Mouse (Mus musculus) hindbrain, embryonic 12.5 days (tissue): ENCODE data around the gene Acot8. TPM values are rescaled to one million over a fixed set of nuclear protein-coding genes. Genes with fewer than 3 reads are reported as not detected.

Experiments
- ATAC-seq: fragments of 200-750 bp; cut with Nextera tagmentation; 2 replicates; pipeline ENCODE4 v1.8.0; 2017; ENCODE audit warnings: moderate TSS enrichment; ENCODE audit not compliant: low FRiP score
- H3K27ac ChIP-seq: fragments of 300-500 bp; sonication (generic); 2 replicates; pipeline ENCODE4 v1.5.1; 2016; ENCODE audit warnings: mild to moderate bottlenecking
- H3K27me3 ChIP-seq: fragments of 300-500 bp; sonication (generic); 2 replicates; pipeline ENCODE4 v1.6.1; 2016; ENCODE audit warnings: mild to moderate bottlenecking
- H3K36me3 ChIP-seq: fragments of 300-500 bp; sonication (generic); 2 replicates; pipeline ENCODE4 v1.6.1; 2016; ENCODE audit warnings: mild to moderate bottlenecking
- H3K4me1 ChIP-seq: fragments of 300-500 bp; sonication (generic); 2 replicates; pipeline ENCODE4 v1.6.1; 2016
- H3K4me2 ChIP-seq: fragments of 300-500 bp; sonication (generic); replicated peaks from 2 replicates; pipeline ENCODE4 v1.6.1; 2016; ENCODE audit warnings: mild to moderate bottlenecking
- H3K4me3 ChIP-seq: fragments of 300-500 bp; sonication (generic); 2 replicates; pipeline ENCODE4 v1.5.1; 2016; ENCODE audit warnings: mild to moderate bottlenecking
- H3K9ac ChIP-seq: fragments of 300-500 bp; sonication (generic); 2 replicates; pipeline ENCODE4 v1.6.1; 2016; ENCODE audit warnings: mild to moderate bottlenecking, moderate library complexity
- H3K9me3 ChIP-seq: fragments of 300-500 bp; sonication (generic); replicated peaks from 2 replicates; pipeline ENCODE4 v1.6.1; 2016; ENCODE audit warnings: mild to moderate bottlenecking
- WGBS: fragments of 180-500 bp; shearing (Covaris S2); methylation state at CpG from one replicate; pipeline ENCODE4 v1.1.7; 2016; 5-methylcytosine and 5-hydroxymethylcytosine counted together
- polyA plus RNA-seq: library from polyadenylated mRNA; unstranded; fragments of >200 nt; fragmentation: Nextera tagmentation; extraction: Ambion mirVana; gene quantifications from 2 replicates; pipeline ENCODE4 v1.2.1, GENCODE M21; 2016

Acot8 gene
- polyA plus RNA-seq, 1 experiment from 2014 or later: 17.0 TPM

- Histone ChIP-seq H3K9me3 (no peaks in the 10 kb centered on the region), H3K9ac (no peak overlapping the region), H3K27me3 (no peaks in the 10 kb centered on the region), H3K4me3 (no peak overlapping the region), H3K27ac (no peak overlapping the region), H3K4me2 (no peak overlapping the region), H3K4me1 (no peaks in the 10 kb centered on the region), H3K36me3 (peaks cover 92% of the 10 kb centered on the region)
- ATAC-seq: no peak
- 90% methylated on average over 4 of the region's 4 CpGs for WGBS
Measured at GRCm38 (mm10) chr2:164760059-164760833, 44.4 kb downstream of the Acot8 start.

- H3K9ac ChIP-seq: no peak overlapping the region
- H3K4me1 ChIP-seq: no peaks in the 10 kb centered on the region
- H3K27ac ChIP-seq: no peak overlapping the region
- H3K27me3 ChIP-seq: no peaks in the 10 kb centered on the region
- no peak overlapping the region for H3K4me3 ChIP-seq
- ATAC-seq: no peak
- no peaks in the 10 kb centered on the region for H3K9me3 ChIP-seq
- 71% methylated on average over 1 of the region's 1 CpGs for WGBS
- peaks cover 100% of the 10 kb centered on the region for H3K36me3 ChIP-seq
- no peak overlapping the region for H3K4me2 ChIP-seq
Measured at GRCm38 (mm10) chr2:164758692-164759091, 46.0 kb downstream of the Acot8 start.

- Histone ChIP-seq H3K4me1 (no peaks in the 10 kb centered on the region), H3K4me2 (no peak overlapping the region), H3K27ac (no peak overlapping the region), H3K9ac (no peak overlapping the region), H3K9me3 (no peaks in the 10 kb centered on the region), H3K4me3 (no peak overlapping the region), H3K36me3 (peaks cover 99% of the 10 kb centered on the region), H3K27me3 (no peaks in the 10 kb centered on the region)
- 90% methylated on average over 11 of the region's 11 CpGs for WGBS
- no peak for ATAC-seq
Measured at GRCm38 (mm10) chr2:164757841-164758240, 46.8 kb downstream of the Acot8 start.

GRCm38 (mm10) chr2:164754800-164755199, 49.9 kb downstream of the Acot8 start:
- no peak for ATAC-seq
- Histone ChIP-seq H3K4me1 (no peaks in the 10 kb centered on the region), H3K9ac (no peak overlapping the region), H3K4me2 (no peak overlapping the region), H3K36me3 (peaks cover 99% of the 10 kb centered on the region), H3K27me3 (no peaks in the 10 kb centered on the region), H3K9me3 (no peaks in the 10 kb centered on the region), H3K4me3 (no peak overlapping the region), H3K27ac (no peak overlapping the region)
- 89% methylated on average over 2 of the region's 2 CpGs for WGBS

DNA sequence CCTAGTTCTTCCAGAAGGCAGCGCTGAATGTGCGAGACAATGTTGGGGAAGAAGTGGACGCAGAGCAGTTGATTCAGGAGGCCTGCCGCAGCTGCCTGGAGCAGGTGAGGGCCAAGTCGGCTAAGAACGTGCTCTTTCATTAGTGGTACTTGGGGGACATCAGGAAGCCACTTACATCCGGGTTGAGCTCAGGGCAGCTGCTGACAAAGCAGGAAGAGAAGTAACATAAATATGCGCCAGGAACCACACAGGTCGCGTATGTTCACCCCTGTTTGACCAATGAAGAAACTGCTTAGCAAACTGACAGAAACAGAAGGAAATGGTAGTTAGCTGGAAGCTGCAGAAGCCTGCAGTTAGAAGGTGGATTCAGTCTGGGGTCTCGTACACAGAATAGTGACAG, 50.6 kb downstream of the Acot8 start:
- WGBS: 89% methylated on average over 11 of the region's 11 CpGs
- ATAC-seq: no peak
- no peaks in the 10 kb centered on the region for H3K9me3 ChIP-seq

GRCm38 (mm10) chr2:164752454-164752853, 52.2 kb downstream of the Acot8 start:
- WGBS: 80% methylated on average over 2 of the region's 2 CpGs
- Histone ChIP-seq H3K4me1 (peaks cover 7% of the 10 kb centered on the region), H3K4me2 (no peak overlapping the region), H3K9ac (no peak overlapping the region), H3K27me3 (no peaks in the 10 kb centered on the region), H3K27ac (no peak overlapping the region), H3K9me3 (no peaks in the 10 kb centered on the region), H3K4me3 (no peak overlapping the region), H3K36me3 (peaks cover 90% of the 10 kb centered on the region)
- ATAC-seq: no peak

More for the DNA sequence above, 50.6 kb downstream of the Acot8 start:
- Histone ChIP-seq H3K4me3 (no peak overlapping the region), H3K27me3 (no peaks in the 10 kb centered on the region), H3K9ac (no peak overlapping the region), H3K27ac (no peak overlapping the region), H3K4me1 (no peaks in the 10 kb centered on the region), H3K36me3 (peaks cover 92% of the 10 kb centered on the region), H3K4me2 (no peak overlapping the region)

- WGBS: 93% methylated on average over 6 of the region's 6 CpGs
- peaks cover 57% of the 10 kb centered on the region for H3K36me3 ChIP-seq
- no peak overlapping the region for H3K4me3 ChIP-seq
- H3K27ac ChIP-seq: no peak overlapping the region
- no peaks in the 10 kb centered on the region for H3K9me3 ChIP-seq
- H3K27me3 ChIP-seq: no peaks in the 10 kb centered on the region
- no peak overlapping the region for H3K9ac ChIP-seq
- H3K4me2 ChIP-seq: no peak overlapping the region
- H3K4me1 ChIP-seq: peaks cover 24% of the 10 kb centered on the region
- no peak for ATAC-seq
Measured at GRCm38 (mm10) chr2:164748991-164749390, 55.7 kb downstream of the Acot8 start.

DNA sequence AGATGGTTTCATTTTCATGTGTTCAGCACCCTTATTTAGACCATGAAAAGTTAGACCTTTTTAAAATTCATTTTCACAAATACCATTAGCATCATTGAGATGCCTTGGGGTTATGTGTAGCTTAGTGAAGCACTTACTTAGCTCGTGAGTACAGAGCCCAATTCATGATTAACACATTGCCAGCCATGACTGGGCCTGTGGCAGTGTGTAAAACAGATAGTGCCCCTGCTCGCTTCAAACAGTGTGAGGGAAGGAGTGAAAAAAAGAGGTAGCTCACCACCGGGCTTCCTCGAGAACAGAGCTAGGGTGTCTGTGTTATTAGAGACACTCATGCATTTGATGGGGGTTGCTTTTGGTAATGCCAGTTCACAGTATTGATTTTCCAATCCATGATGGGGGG, 56.5 kb downstream of the Acot8 start:
- peaks cover 49% of the 10 kb centered on the region for H3K36me3 ChIP-seq
- no peaks in the 10 kb centered on the region for H3K9me3 ChIP-seq
- H3K4me2 ChIP-seq: no peak overlapping the region
- H3K4me3 ChIP-seq: no peak overlapping the region
- H3K9ac ChIP-seq: no peak overlapping the region
- WGBS: 86% methylated on average over 4 of the region's 4 CpGs
- peaks cover 24% of the 10 kb centered on the region for H3K4me1 ChIP-seq
- H3K27me3 ChIP-seq: no peaks in the 10 kb centered on the region
- H3K27ac ChIP-seq: no peak overlapping the region
- ATAC-seq: no peak

DNA sequence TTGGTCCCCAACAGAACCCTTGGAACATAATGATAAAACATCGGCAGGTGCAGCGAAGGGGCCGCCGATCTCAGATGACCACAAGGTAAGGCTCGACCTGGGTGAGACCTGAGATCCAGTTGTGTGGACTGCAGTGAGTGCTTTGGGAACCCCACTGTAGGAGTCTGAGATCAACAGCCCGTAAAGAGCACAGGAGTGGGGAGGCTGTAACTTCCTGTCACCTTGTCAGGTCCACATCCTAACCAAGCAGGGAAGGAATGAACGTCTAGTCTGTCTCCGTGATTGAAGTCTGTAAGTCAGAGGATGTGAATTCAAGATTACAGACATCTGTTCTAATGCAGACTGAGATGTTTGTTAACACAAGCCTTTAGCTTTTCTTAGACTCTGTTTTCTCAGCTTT, 58.0 kb downstream of the Acot8 start:
- ATAC-seq: no peak

DNA sequence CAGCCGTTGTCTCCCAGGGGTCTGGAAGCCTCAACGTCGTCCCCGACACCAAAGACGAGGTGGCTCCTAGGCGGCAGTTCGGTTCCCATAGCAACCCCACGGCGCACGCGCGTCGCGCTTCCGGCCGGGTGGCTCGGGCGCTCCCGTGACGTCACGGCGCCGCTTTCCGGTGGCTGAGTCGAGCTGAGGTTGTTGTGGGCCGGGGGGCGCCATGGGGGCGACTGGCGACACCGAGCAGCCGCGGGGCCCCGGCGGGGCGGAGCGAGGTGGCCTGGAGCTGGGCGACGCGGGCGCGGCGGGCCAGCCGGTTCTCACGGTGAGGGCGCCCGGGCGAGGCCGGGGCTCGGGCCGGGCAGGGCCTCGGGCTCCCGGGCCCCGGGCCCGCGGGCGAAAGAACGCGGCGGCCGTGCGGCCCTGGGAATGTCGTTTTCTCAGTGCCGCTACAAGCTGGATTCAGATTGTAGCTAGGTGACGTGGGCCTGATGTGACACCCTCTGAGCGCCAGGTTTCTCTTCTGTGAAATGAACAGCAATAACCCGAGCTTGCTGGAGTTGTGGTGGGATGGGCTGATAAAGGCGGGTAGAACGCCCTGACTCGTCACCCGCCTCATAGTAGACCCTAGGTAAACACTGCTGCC, 58.7 kb downstream of the Acot8 start, which contains the start of the genes Wfdc3 and Dnttip1:
Gene Wfdc3, minus strand, starts transcription at position 89 of the 637 bp plus-strand sequence.
Gene Dnttip1, plus strand, starts transcription at position 141 of the 637 bp plus-strand sequence.
- WGBS: 0% methylated on average over 70 of the region's 70 CpGs
- peak within 1 kb of the TSS; percentile 80 for H3K27ac ChIP-seq

More for the DNA sequence above, 58.0 kb downstream of the Acot8 start:
- peak overlapping the region; percentile 91 for H3K4me3 ChIP-seq
- 60% methylated on average over 8 of the region's 8 CpGs for WGBS
- H3K4me1 ChIP-seq: peaks cover 24% of the 10 kb centered on the region
- peaks cover 35% of the 10 kb centered on the region for H3K36me3 ChIP-seq
- no peaks in the 10 kb centered on the region for H3K9me3 ChIP-seq
- peak overlapping the region; percentile 89 for H3K4me2 ChIP-seq
- H3K27ac ChIP-seq: no peak overlapping the region
- no peaks in the 10 kb centered on the region for H3K27me3 ChIP-seq
- H3K9ac ChIP-seq: peak overlapping the region; percentile 95

DNA sequence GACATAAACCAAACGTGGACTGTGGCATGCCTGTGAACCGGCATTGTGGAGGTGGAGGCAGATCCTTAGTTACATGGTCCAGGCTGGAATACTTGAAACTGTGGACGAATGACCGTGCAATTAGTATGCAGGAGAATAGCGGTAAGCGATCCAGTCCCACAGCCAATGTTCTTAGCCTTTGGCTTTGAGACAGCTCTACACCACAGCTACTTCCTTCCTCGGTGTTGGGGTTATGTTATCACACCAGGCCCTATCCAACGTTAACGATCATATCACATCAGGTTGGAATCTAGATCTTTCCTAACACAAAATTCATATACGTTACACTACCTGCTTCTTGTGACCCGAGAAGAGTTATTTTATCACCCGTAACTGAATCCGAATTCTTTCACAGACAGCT, 59.7 kb downstream of the Acot8 start:
- H3K9ac ChIP-seq: peak overlapping the region; percentile 95
- WGBS: 77% methylated on average over 13 of the region's 13 CpGs
- H3K27ac ChIP-seq: no peak overlapping the region
- no peak for ATAC-seq
- H3K9me3 ChIP-seq: no peaks in the 10 kb centered on the region
- peak overlapping the region; percentile 89 for H3K4me2 ChIP-seq
- peaks cover 24% of the 10 kb centered on the region for H3K4me1 ChIP-seq
- no peaks in the 10 kb centered on the region for H3K27me3 ChIP-seq
- peaks cover 18% of the 10 kb centered on the region for H3K36me3 ChIP-seq
- peak overlapping the region; percentile 91 for H3K4me3 ChIP-seq

More for the DNA sequence above, 58.7 kb downstream of the Acot8 start, which contains the start of the genes Wfdc3 and Dnttip1:
- no peaks in the 10 kb centered on the region for H3K9me3 ChIP-seq
- peak; percentile 89 for ATAC-seq
- peaks cover 24% of the 10 kb centered on the region for H3K4me1 ChIP-seq
- H3K27me3 ChIP-seq: no peaks in the 10 kb centered on the region
- H3K4me3 ChIP-seq: peak within 1 kb of the TSS; percentile 91
- H3K9ac ChIP-seq: peak within 1 kb of the TSS; percentile 95
- peak within 1 kb of the TSS; percentile 89 for H3K4me2 ChIP-seq
- peaks cover 28% of the 10 kb centered on the region for H3K36me3 ChIP-seq
